Mouse (Mus musculus) myocyte (in vitro differentiated cells): ENCODE measurements at regions not wholly inside any gene's neighbourhood (a gene's known extent, or its start where the extent isn't known, plus 50 kb on each side); places are given as distances from the start of the nearest gene placed in this dataset.

ENCODE experiments used
- H3K27me3 ChIP-seq: one replicate; pipeline ENCODE4 v1.6.1; 2011; ENCODE audit not compliant: control insufficient read depth, insufficient read depth, insufficient read length
- H3K36me3 ChIP-seq: one replicate; pipeline ENCODE4 v1.6.1; 2011; ENCODE audit not compliant: control insufficient read depth, insufficient read depth
- H3K4me2 ChIP-seq: one replicate; pipeline ENCODE4 v1.6.1; 2011; ENCODE audit warnings: low read depth, control low read depth
- H3K4me3 ChIP-seq: one replicate; pipeline ENCODE4 v1.5.1; 2011; ENCODE audit warnings: mild to moderate bottlenecking, control low read depth, moderate library complexity
- H3K79me2 ChIP-seq: one replicate; pipeline ENCODE4 v1.6.1; 2011; ENCODE audit not compliant: control insufficient read depth, insufficient read depth
- H3ac ChIP-seq: one replicate; pipeline ENCODE4 v1.6.1; 2011; ENCODE audit not compliant: control insufficient read depth, insufficient read length
- CEBPB ChIP-seq: IDR thresholded peaks from 2 replicates; pipeline ENCODE4 v1.6.1; 2011; ENCODE audit warnings: mild to moderate bottlenecking, moderate library complexity; ENCODE audit not compliant: poor library complexity, insufficient read depth, severe bottlenecking
- E2F4 ChIP-seq: IDR thresholded peaks from one replicate; pipeline ENCODE4 v1.6.1; 2011; ENCODE audit warnings: mild to moderate bottlenecking, control low read depth, moderate library complexity; ENCODE audit not compliant: insufficient read depth
- MAX ChIP-seq: IDR thresholded peaks from one replicate; pipeline ENCODE4 v1.6.1; 2011; ENCODE audit warnings: low read depth, mild to moderate bottlenecking, control low read depth
- MYOD1 ChIP-seq, 3 experiments: IDR thresholded peaks; one replicate each; pipeline ENCODE4 v1.6.1; 2011; ENCODE audit warnings: control low read depth in 2 of 3, low read depth in 2 of 3, mild to moderate bottlenecking in 2 of 3, moderate library complexity in 1 of 3; ENCODE audit not compliant: insufficient read length in 2 of 3, control insufficient read depth in 1 of 3
- MYOG ChIP-seq, 3 experiments: IDR thresholded peaks; one replicate each; pipeline ENCODE4 v1.6.1; 2011; ENCODE audit warnings: control low read depth in 2 of 3, low read depth in 2 of 3, mild to moderate bottlenecking in 2 of 3; ENCODE audit not compliant: insufficient read length in 2 of 3, control insufficient read depth in 1 of 3, insufficient read depth in 1 of 3
- POLR2A ChIP-seq: IDR thresholded peaks from one replicate; pipeline ENCODE4 v1.6.1; 2011; ENCODE audit warnings: low read depth, mild to moderate bottlenecking, control low read depth, moderate library complexity; ENCODE audit not compliant: insufficient read length
- POLR2AphosphoS2 ChIP-seq: IDR thresholded peaks from one replicate; pipeline ENCODE4 v1.6.1; 2011; ENCODE audit warnings: low read depth, control low read depth; ENCODE audit not compliant: insufficient read length
- REST ChIP-seq: IDR thresholded peaks from one replicate; pipeline ENCODE4 v1.6.1; 2011; ENCODE audit warnings: mild to moderate bottlenecking, control low read depth, moderate library complexity; ENCODE audit not compliant: insufficient read depth, insufficient read length
- SRF ChIP-seq: IDR thresholded peaks from one replicate; pipeline ENCODE4 v1.6.1; 2011; ENCODE audit warnings: low read depth; ENCODE audit not compliant: control insufficient read depth, insufficient read length
- TCF12 ChIP-seq: IDR thresholded peaks from one replicate; pipeline ENCODE4 v1.6.1; 2011; ENCODE audit warnings: mild to moderate bottlenecking, control low read depth; ENCODE audit not compliant: poor library complexity, insufficient read depth, severe bottlenecking
- TCF3 ChIP-seq: IDR thresholded peaks from one replicate; pipeline ENCODE4 v1.6.1; 2011; ENCODE audit warnings: low read depth, control low read depth; ENCODE audit not compliant: insufficient read length
- USF1 ChIP-seq: IDR thresholded peaks from one replicate; pipeline ENCODE4 v1.6.1; 2011; ENCODE audit warnings: low read depth, mild to moderate bottlenecking, control low read depth, moderate library complexity

GRCm38 (mm10) chr2:75240976-75241375 is 415.4 kb downstream of the Mtx2 start:
- Histone ChIP-seq H3K4me3 (no peak overlapping the region), H3ac (no peak overlapping the region), H3K36me3 (no peaks in the 10 kb centered on the region), H3K4me2 (no peak overlapping the region), H3K79me2 (no peaks in the 10 kb centered on the region), H3K27me3 (peaks cover 17% of the 10 kb centered on the region)
- no peak for TF ChIP-seq USF1
- TF ChIP-seq MYOG (IDR thresholded peaks at IDR 0.05; ENCODE audit: control insufficient read depth in 1 of 3, insufficient read depth in 1 of 3, insufficient read length in 2 of 3, low read depth in 2 of 3) = no peak
- no peak for TF ChIP-seq TCF3
- no peak for TF ChIP-seq TCF12
- TF ChIP-seq CEBPB = no peak
- TF ChIP-seq REST = no peak
- TF ChIP-seq POLR2A = no peak
- no peak for TF ChIP-seq POLR2AphosphoS2
- TF ChIP-seq E2F4 = no peak
- TF ChIP-seq MYOD1 (IDR thresholded peaks at IDR 0.05; ENCODE audit: control insufficient read depth in 1 of 3, insufficient read length in 2 of 3, low read depth in 2 of 3) = no peak
- no peak for TF ChIP-seq SRF
- TF ChIP-seq MAX = no peak

GRCm38 (mm10) chr2:75244311-75245033 is 414.6 kb upstream of the Hnrnpa3 start:
- Histone ChIP-seq H3ac (no peak overlapping the region), H3K79me2 (no peaks in the 10 kb centered on the region), H3K4me3 (no peak overlapping the region), H3K36me3 (no peaks in the 10 kb centered on the region), H3K4me2 (no peak overlapping the region), H3K27me3 (peaks cover 28% of the 10 kb centered on the region)
- TF ChIP-seq MYOG (IDR thresholded peaks at IDR 0.05; ENCODE audit: control insufficient read depth in 1 of 3, insufficient read depth in 1 of 3, insufficient read length in 2 of 3, low read depth in 2 of 3) (no peak), MYOD1 (IDR thresholded peaks at IDR 0.05; ENCODE audit: control insufficient read depth in 1 of 3, insufficient read length in 2 of 3, low read depth in 2 of 3) (no peak), CEBPB (no peak)

DNA sequence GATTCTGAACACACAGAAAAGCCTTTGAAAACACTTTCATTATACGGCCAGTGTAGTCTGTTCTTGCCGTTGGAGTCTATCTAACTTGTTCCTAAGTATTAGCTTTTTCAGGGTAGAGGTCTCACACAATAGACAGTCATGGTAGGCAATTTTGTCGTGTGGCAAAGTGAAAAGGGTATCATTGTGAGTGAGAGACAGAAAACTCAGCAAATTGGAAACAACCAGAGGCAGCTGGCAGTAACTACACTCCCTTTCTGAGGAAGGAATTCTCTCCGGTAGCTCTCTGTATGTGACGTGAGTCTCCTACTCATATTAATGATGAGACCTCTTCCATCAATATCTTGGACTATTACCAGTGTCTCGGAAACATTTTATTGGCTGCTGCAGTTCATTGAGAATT is 413.8 kb upstream of the Hnrnpa3 start:
- no peak for TF ChIP-seq MAX
- no peak for TF ChIP-seq MYOG (IDR thresholded peaks at IDR 0.05; ENCODE audit: control insufficient read depth in 1 of 3, insufficient read depth in 1 of 3, insufficient read length in 2 of 3, low read depth in 2 of 3)
- no peak for TF ChIP-seq SRF
- no peak for TF ChIP-seq USF1
- TF ChIP-seq REST = no peak
- TF ChIP-seq E2F4 = no peak
- TF ChIP-seq POLR2AphosphoS2 = no peak
- no peak for TF ChIP-seq POLR2A
- TF ChIP-seq TCF12 = no peak
- no peak for TF ChIP-seq CEBPB
- no peak for TF ChIP-seq TCF3
- TF ChIP-seq MYOD1 (IDR thresholded peaks at IDR 0.05; ENCODE audit: control insufficient read depth in 1 of 3, insufficient read length in 2 of 3, low read depth in 2 of 3) = no peak
- no peak overlapping the region for H3ac ChIP-seq
- H3K36me3 ChIP-seq = no peaks in the 10 kb centered on the region
- H3K4me3 ChIP-seq = no peak overlapping the region
- H3K27me3 ChIP-seq = peaks cover 28% of the 10 kb centered on the region
- no peaks in the 10 kb centered on the region for H3K79me2 ChIP-seq
- H3K4me2 ChIP-seq = no peak overlapping the region

DNA sequence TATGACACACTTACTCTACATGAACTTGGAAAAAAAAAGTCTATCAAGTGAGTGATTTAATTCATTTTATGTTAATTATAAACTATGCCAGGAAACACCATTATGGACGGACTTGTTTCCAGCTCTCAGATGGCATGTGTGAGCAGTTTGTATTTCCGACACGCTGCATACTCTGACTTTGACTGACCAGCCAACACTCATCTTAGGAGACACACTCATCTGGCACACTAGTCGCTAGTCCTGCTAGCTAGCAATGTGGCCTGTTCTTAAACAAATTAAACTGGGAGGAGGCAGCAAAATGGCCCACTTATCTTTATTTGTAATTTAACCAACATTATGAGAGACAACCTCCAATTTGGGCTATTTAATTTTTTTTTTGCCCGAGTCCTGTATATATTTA is 413.4 kb upstream of the Hnrnpa3 start:
- Histone ChIP-seq H3K36me3 (no peaks in the 10 kb centered on the region), H3K79me2 (no peaks in the 10 kb centered on the region), H3K4me3 (no peak overlapping the region), H3K4me2 (no peak overlapping the region), H3ac (no peak overlapping the region), H3K27me3 (peaks cover 28% of the 10 kb centered on the region)
- TF ChIP-seq REST = no peak
- no peak for TF ChIP-seq MAX
- TF ChIP-seq MYOG (IDR thresholded peaks at IDR 0.05; ENCODE audit: control insufficient read depth in 1 of 3, insufficient read depth in 1 of 3, insufficient read length in 2 of 3, low read depth in 2 of 3) = no peak
- no peak for TF ChIP-seq SRF
- TF ChIP-seq POLR2AphosphoS2 = no peak
- TF ChIP-seq CEBPB = no peak
- no peak for TF ChIP-seq POLR2A
- TF ChIP-seq USF1 = no peak
- TF ChIP-seq TCF3 = no peak
- TF ChIP-seq MYOD1 (IDR thresholded peaks at IDR 0.05; ENCODE audit: control insufficient read depth in 1 of 3, insufficient read length in 2 of 3, low read depth in 2 of 3) = no peak
- TF ChIP-seq E2F4 = no peak
- no peak for TF ChIP-seq TCF12
